Mouse (Mus musculus): ENCODE measurements at regions not wholly inside any gene's neighbourhood (a gene's known extent, or its start where the extent isn't known, plus 50 kb on each side); places are given as distances from the start of the nearest gene placed in this dataset.
"Not testable (repeated sequence)": the region's sequence is repeated elsewhere in the genome, so short reads cannot be mapped to it uniquely, and the experiment has no call there.

- DNase-seq; intact Hi-C loops (cut with DNase I; ENCODE audit: low total_unique reads): not testable (repeated sequence)
These were observed 236.9 kb upstream of the Tmem196 start for GRCm38 (mm10) chr12:119708715-119709114.

DNA sequence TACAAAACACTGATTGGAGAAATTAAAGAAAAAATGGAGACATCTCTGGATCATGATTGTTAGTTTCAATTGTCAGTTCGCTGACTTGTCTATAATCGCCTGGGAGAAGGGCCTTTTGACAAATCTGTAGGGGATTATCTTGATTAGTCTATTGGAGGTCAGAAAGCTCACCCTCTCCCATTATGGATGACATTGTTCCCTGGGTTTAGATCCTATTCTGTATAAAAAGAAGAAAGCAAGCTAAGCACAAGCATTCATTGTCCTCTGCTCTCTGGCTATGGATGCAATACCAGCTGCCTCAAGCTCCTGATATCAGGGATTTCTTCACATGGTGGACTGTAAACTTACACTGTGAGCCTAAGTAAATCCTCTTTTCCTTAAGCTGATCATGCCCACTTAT, 214.8 kb upstream of the Tmem196 start:
- no peak for DNase-seq
- intact Hi-C loops (cut with DNase I; ENCODE audit: low total_unique reads), result no loop called here

DNA sequence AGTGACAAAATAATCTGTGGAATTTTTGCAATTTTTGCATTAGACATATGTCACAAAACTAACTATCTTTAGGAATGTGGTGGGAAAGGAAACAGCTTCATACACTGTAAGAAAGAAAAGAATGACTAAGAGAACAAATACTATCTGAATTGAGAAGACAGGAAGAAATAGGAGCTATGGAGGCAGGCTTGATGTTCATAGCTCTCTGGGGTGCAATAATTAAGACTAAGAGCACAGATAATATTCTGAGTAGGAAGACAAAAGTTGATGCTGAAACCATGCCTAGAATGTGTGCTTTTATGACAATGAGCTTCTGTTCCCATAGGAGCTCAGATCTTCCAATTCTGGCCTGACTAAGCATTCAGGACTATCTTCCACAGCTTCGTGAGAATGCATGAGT, 183.0 kb upstream of the Tmem196 start:
- intact Hi-C loops (cut with DNase I; ENCODE audit: low total_unique reads), result no loop called here
- no peak for DNase-seq

- intact Hi-C loops (cut with DNase I; ENCODE audit: low total_unique reads), result no loop called here
These were observed 182.2 kb upstream of the Tmem196 start for GRCm38 (mm10) chr12:119763292-119763976.

DNA sequence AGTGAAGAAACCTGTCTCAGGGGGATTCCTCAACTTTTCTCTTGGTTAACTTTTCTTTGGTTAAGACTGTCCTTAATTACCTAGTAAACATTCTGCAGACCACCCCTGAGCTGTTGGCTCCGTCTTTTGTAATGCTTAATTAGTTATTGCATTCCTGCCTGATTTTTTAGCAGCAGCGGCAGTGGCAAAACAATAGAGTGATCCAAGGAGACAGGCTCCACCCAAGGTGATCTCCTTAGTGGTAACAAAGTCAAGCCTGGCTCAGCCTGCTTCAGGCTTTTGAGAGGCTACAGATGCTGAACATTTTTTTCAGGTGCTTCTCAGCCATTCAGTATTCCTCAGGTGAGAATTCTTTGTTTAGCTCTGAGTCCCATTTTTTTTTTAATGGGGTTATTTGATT, 168.1 kb upstream of the Tmem196 start:
- no peak for DNase-seq
- intact Hi-C loops (cut with DNase I; ENCODE audit: low total_unique reads), result no loop called here

More at GRCm38 (mm10) chr12:119763292-119763976, 182.2 kb upstream of the Tmem196 start:
- peak; percentile 4 for DNase-seq

DNA sequence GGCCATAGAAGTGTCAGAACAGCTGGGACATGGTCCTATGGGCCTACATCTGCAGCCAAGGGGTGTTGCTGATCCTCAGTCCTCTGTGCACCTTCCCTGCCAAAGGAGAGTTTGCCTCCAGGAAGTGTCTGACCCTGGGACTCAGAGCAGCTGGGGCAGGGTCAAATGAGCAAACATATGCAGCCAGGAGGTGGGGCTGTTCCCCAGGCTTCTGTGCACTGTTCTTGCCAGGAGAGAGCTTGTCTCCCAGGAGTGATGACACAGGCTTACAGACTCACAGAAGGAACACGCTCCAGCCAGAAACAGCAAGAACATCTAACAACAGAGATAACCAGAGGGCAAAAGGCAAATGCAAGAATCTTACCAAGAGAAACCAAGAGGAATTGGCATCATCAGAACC, 137.9 kb upstream of the Tmem196 start:
- DNase-seq, result no peak
- intact Hi-C loops (cut with DNase I; ENCODE audit: low total_unique reads), result no loop called here

- DNase-seq, result no peak
- intact Hi-C loops (cut with DNase I; ENCODE audit: low total_unique reads), result no loop called here
These were observed 129.4 kb upstream of the Tmem196 start for GRCm38 (mm10) chr12:119816225-119816624.

DNA sequence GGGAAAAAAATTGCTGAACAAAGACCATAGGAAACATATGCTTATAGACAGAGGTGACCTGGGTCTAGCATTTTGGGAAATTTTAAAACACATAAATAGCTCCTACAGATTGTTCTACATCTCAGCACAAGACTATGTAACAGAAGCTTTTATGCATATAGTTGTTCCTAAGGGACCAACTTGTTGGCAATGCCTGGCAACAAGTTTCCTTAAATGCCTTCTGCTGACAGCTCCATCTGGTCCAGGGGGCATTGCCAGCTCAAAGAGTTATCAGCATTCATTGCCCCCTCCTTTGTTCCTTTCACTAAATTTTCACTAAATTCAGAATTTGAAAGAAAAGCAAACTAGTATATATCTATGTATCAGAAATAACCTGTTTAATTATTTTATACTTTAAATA, 106.5 kb upstream of the Tmem196 start:
- intact Hi-C loops (cut with DNase I; ENCODE audit: low total_unique reads), result no loop called here
- DNase-seq, result no peak

DNA sequence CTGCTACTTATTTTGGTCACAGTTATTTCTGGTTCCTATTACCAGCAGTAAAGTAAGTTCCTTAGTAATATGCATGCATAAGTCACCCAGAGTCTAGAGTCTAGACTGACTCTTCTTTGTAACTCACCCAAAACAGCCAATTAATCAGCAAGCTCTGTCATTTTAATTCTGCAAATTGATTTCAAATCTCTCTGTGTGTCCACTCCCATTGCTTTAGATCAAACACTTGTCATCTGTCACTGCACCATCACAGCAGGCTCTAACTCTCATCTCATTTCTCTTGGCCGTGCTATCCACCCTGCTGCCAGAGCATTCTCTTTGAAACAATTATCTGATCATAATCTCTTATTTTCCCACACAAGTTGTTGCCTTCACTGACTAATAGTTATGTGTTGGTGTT, 63.9 kb upstream of the Tmem196 start:
- intact Hi-C loops (cut with DNase I; ENCODE audit: low total_unique reads), result no loop called here
- no peak for DNase-seq

DNA sequence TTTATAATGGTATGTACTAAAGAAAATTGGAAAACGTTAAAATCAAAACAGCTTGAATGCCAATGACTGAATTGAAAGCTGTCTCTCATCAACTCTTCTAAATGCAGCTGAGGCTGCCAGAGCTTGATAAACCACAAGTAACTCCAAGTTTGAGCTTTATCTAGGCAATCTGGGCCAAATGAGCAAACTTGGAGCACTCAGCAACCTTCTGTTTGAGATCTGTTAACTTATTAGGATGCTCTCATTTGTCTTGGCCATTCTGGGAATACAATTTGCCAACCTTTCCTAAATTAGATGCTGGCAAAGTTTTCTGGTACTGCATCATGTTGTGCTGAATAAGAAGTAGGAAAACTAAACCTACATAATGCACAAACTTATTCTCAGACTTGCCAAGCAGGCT, 55.6 kb upstream of the Tmem196 start:
- intact Hi-C loops (cut with DNase I; ENCODE audit: low total_unique reads), result no loop called here
- no peak for DNase-seq

Measured in gastrocnemius, postnatal 14 days (tissue).